Mouse (Mus musculus): ENCODE measurements around the gene Fbln2. TPM values are rescaled to one million over a fixed set of nuclear protein-coding genes. Genes with fewer than 3 reads are reported as not detected.

Gene Fbln2
- polyA plus RNA-seq, 1 experiment from 2014 or later = 34.4 TPM

DNA sequence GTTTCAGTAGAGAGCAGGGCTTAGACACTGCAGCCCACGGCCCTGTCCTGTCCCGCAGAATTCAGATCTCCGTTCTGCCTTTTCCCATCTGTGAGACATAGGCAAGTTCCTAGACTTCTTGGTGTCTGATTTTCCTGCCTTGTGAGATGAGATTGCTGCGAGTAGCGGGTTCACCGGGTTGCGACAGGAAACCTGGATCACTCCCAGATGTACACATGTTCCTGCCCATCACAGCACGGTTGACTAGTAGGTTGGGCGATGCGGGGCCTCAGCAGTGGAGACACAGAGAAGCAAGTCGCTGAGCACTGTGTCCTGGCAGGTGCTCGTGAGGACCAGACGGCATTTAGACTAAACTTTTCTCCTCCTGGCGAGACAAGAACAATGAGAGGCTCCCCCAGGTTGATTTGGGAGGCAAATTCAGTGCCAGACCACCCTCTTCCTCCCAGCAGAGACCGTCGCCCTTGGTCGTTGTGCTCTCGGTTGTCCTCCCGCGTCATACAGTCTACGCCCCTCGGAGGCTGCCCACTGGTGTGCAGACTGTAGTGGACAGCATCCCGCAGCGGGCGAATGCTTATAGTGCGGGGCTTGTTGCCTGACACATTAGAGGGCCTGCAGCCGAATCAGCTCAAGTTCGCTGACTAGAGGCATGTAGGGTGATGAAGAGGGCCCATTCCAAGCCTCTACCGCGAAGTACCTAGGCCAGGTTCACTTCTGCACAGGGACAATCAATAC is 73.7 kb downstream of the Fbln2 start:
- no peak overlapping the region; the same call in 1 of the 2 replicates for H3K27ac ChIP-seq (replicated peaks)
- no peaks in the 10 kb centered on the region for H3K9me3 ChIP-seq
- peak overlapping the region; percentile 34 for H3K4me3 ChIP-seq
- no peak; the same call in 1 of the 2 replicates for ATAC-seq (ENCODE audit: low read depth)
- peaks cover 33% of the 10 kb centered on the region for H3K4me1 ChIP-seq (replicated peaks)
- H3K4me2 ChIP-seq = peak overlapping the region; percentile 68
- peaks cover 42% of the 10 kb centered on the region for H3K27me3 ChIP-seq
- 32% methylated on average over 30 of the region's 30 CpGs for WGBS
- H3K9ac ChIP-seq = peak overlapping the region; percentile 71
- H3K36me3 ChIP-seq = no peaks in the 10 kb centered on the region

DNA sequence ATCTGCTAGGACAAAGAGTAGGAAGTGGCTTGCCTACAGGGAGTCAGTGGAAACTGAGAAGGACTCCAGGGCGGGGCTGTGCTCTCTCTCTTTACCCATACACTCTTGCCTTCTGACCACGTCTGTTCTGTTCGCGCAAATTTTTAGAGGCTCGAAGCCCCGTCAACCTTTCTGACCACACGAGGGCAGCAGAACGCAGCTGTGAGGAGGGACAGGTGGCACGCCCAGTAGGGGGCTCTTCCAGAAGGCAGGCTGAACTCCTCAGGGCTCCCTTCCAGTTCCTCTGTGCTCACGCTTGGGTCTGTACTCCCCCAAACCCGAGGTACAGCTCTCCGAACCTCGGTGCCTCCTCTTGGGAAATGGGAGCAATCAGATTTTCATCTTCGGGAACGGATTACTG is 74.4 kb downstream of the Fbln2 start:
- Histone ChIP-seq H3K4me3 (no peak overlapping the region), H3K9me3 (no peaks in the 10 kb centered on the region), H3K9ac (no peak overlapping the region), H3K4me2 (no peak overlapping the region), H3K36me3 (no peaks in the 10 kb centered on the region), H3K27me3 (peaks cover 42% of the 10 kb centered on the region), H3K4me1 (replicated peaks) (peaks cover 36% of the 10 kb centered on the region), H3K27ac (replicated peaks) (no peak overlapping the region)
- WGBS = 4% methylated on average over 15 of the region's 15 CpGs
- ATAC-seq (ENCODE audit: low read depth) = 0 out of 2 replicates have a peak, but pooled peaks have one; percentile 20

DNA sequence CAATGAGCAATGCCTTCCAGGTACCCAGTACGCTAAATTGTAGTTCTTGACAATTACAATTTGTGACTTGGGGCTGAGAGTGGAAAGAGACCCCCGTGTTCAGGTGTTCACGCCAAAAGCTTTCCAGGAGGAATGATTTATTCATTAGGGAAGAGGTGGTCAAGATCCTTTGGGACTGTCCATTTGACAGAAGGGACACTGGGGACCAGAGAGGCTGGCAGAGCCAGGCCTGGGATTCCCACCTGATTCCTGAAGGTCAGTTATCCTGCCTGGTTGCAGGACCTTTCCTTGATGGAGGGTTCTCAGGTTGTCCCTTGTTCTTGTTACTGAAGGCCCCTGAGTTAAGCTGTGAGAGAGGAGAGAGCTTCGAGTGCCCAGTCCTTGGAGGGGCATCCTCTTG is 74.9 kb downstream of the Fbln2 start:
- Histone ChIP-seq H3K36me3 (no peaks in the 10 kb centered on the region), H3K9ac (no peak overlapping the region), H3K4me2 (no peak overlapping the region), H3K9me3 (no peaks in the 10 kb centered on the region), H3K27ac (replicated peaks) (no peak overlapping the region), H3K27me3 (peaks cover 42% of the 10 kb centered on the region), H3K4me3 (no peak overlapping the region), H3K4me1 (replicated peaks) (peaks cover 36% of the 10 kb centered on the region)
- no peak for ATAC-seq (ENCODE audit: low read depth)
- WGBS = 68% methylated on average over 4 of the region's 4 CpGs

DNA sequence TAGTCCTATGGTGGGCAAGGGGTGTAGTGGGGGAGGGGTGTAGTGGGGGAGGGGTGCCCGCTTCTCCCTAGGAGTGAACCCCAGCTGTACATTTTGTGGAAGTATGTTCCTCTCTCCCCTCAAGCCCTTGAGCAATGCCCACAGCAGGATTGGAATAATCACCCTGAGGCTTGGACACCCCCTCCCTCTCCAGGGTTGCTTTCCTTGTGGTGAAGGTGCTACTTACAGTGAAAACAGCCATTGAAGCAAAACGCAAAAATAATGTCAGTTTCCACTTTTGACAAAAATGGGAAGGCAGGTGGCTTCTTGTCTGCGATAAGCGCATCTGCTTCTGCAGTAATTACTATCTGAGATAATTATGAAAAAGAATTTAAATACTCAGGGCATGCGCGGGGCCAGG is 75.4 kb downstream of the Fbln2 start:
- Histone ChIP-seq H3K4me3 (no peak overlapping the region), H3K4me1 (replicated peaks) (peaks cover 36% of the 10 kb centered on the region), H3K36me3 (no peaks in the 10 kb centered on the region), H3K27me3 (peaks cover 42% of the 10 kb centered on the region), H3K4me2 (no peak overlapping the region), H3K27ac (replicated peaks) (no peak overlapping the region), H3K9me3 (no peaks in the 10 kb centered on the region), H3K9ac (no peak overlapping the region)
- 85% methylated on average over 5 of the region's 6 CpGs for WGBS
- no peak for ATAC-seq (ENCODE audit: low read depth)

DNA sequence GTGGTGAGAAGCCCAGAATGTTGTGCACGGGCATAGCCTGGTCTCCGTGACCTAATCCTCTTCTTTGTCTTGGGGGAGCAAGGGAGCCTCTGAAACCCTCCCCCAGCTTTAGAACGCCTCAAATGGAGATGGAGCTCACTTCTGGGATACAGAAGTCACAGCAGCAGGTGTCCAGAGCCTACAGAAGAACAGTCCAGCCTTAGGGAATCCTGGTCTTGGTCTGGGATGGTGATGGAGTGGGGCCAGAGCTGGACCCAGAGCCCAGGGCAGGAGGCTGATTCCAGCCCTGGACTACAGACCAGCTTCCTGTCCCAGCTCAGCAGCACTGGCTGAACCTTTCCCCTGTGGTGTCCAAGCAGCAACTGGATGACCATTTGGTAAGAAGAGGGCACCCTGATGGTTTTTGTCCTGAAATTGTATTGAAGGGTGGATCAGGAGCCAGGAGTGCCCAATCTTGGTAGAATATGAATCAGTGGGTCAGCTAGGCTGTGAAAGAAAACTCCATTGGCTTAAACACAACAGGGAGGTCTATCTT is 76.1 kb downstream of the Fbln2 start:
- peaks cover 36% of the 10 kb centered on the region for H3K4me1 ChIP-seq (replicated peaks)
- ATAC-seq (ENCODE audit: low read depth) = no peak
- peaks cover 38% of the 10 kb centered on the region for H3K27me3 ChIP-seq
- H3K4me2 ChIP-seq = no peak overlapping the region
- no peaks in the 10 kb centered on the region for H3K36me3 ChIP-seq
- H3K9me3 ChIP-seq = no peaks in the 10 kb centered on the region
- 73% methylated on average over 3 of the region's 3 CpGs for WGBS
- H3K27ac ChIP-seq (replicated peaks) = no peak overlapping the region
- no peak overlapping the region for H3K4me3 ChIP-seq
- H3K9ac ChIP-seq = no peak overlapping the region

DNA sequence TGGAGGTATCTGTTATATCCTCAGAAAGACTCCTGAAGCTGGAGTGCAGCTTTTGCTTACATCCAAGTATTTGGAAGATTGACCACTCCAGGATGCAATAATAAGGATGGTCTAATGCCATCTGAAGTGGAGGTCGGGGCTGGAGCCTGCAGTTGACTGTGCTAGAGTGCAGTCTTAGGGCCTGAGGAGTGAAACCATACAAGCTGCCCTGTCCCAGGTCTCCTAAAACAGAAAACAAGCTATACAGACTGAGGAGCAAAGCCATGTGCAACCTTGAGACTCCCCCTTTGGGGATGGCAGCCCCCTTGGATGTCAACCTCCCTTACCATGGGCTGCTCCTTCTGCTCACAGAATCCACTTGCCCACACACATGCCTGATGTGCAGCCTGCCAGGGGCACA is 76.7 kb downstream of the Fbln2 start:
- Histone ChIP-seq H3K9ac (no peak overlapping the region), H3K27me3 (peaks cover 32% of the 10 kb centered on the region), H3K36me3 (no peaks in the 10 kb centered on the region), H3K9me3 (no peaks in the 10 kb centered on the region), H3K4me3 (no peak overlapping the region), H3K4me2 (no peak overlapping the region), H3K4me1 (replicated peaks) (peaks cover 36% of the 10 kb centered on the region), H3K27ac (replicated peaks) (no peak overlapping the region)
- WGBS = 78% methylated on average over 1 of the region's 1 CpGs
- ATAC-seq (ENCODE audit: low read depth) = no peak

DNA sequence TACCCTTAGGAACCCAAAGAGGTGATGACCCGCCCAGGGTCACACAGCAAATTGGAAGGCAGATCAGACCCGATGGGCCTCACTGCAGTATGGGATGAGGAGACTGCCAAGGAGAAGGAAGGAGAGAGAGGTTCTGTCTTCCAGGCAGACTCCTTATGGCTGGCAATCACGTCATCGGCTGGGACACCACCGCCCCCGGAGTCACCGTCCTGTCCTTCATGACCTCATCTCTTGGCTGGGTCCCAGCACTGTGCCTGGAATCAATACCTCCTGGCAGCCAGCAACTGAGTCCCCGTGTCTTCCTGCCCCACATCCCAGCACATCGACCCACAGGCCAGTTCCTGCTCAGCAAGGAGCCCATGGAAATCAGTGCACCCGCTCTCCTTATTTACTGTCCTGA is 78.7 kb downstream of the Fbln2 start:
- H3K4me3 ChIP-seq = no peak overlapping the region
- no peak overlapping the region for H3K27ac ChIP-seq (replicated peaks)
- H3K9ac ChIP-seq = no peak overlapping the region
- WGBS = 77% methylated on average over 10 of the region's 10 CpGs
- no peaks in the 10 kb centered on the region for H3K36me3 ChIP-seq
- H3K9me3 ChIP-seq = no peaks in the 10 kb centered on the region
- H3K4me1 ChIP-seq (replicated peaks) = peaks cover 17% of the 10 kb centered on the region
- no peak overlapping the region for H3K4me2 ChIP-seq
- H3K27me3 ChIP-seq = peaks cover 23% of the 10 kb centered on the region
- ATAC-seq (ENCODE audit: low read depth) = no peak

DNA sequence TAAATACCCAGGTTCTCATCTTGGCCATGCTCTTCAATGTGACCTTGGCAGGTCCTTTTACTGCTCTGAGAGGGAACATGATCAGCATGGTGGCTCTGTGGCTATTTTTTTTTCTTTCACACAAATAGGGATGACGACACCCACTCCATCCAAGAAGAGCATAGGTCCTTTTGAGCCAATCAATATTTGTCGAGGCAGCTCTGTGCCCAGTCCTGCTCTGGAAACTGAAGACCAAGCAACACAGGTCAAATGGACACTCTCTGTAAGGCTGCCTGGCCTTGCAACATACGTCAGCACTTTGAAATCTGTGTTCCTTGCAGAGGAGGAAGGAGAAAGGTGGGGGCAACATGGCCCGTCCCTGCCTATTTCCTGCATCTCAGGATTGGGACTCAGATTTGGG is 83.2 kb downstream of the Fbln2 start:
- WGBS = 85% methylated on average over 4 of the region's 4 CpGs
- no peak overlapping the region for H3K9ac ChIP-seq
- no peak overlapping the region for H3K4me3 ChIP-seq
- H3K27ac ChIP-seq (replicated peaks) = no peak overlapping the region
- no peaks in the 10 kb centered on the region for H3K27me3 ChIP-seq
- no peaks in the 10 kb centered on the region for H3K36me3 ChIP-seq
- ATAC-seq (ENCODE audit: low read depth) = no peak
- H3K4me2 ChIP-seq = no peak overlapping the region
- no peaks in the 10 kb centered on the region for H3K9me3 ChIP-seq
- H3K4me1 ChIP-seq (replicated peaks) = peaks cover 30% of the 10 kb centered on the region

DNA sequence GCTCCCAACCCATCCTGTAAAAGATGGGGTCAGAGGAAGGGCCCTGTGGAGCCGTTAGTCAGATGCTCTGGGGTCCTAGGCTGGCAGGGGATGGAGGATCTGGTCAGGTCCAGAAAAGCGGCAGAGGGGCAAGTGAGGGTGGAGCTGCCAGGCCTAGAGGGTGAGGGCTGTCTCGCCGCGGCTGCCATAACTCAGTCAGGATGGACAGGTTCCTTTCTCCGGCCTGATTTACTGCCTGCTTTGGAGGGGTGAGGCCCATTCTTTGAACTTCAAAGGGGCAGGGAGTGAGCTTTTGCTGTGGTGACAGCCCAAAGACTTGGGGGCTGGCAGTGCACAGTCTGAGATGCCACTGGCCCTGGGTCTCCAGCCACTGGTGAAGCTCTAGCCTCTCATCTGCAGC is 86.6 kb downstream of the Fbln2 start:
- Histone ChIP-seq H3K4me3 (no peak overlapping the region), H3K4me1 (replicated peaks) (peaks cover 50% of the 10 kb centered on the region), H3K9me3 (no peaks in the 10 kb centered on the region), H3K4me2 (no peak overlapping the region), H3K36me3 (no peaks in the 10 kb centered on the region), H3K27me3 (no peaks in the 10 kb centered on the region), H3K27ac (replicated peaks) (peak overlapping the region; percentile 34; the same call in 1 of the 2 replicates), H3K9ac (no peak overlapping the region)
- 1% methylated on average over 6 of the region's 6 CpGs for WGBS
- 0 out of 2 replicates have a peak, but pooled peaks have one; percentile 17 for ATAC-seq (ENCODE audit: low read depth)

DNA sequence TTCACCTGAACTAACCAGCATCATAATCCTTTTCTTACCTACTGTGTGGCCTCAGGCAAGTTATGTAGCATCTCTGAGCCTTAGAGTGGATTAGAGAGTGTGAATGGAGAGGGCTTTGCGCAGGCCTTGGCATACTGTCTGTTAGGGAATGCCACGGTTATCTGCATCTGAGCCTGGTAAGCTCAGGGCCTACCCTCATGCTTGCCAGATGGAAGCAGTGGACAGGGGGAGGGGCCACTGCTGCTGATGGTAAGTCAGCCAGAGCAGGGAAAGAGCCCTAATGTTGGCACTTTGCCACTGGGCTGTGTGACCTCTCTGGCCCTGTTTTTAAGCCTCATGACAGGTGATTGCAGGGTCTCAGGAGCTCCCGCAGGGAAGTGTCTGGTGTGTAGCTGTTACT is 87.8 kb downstream of the Fbln2 start:
- no peak overlapping the region for H3K4me2 ChIP-seq
- ATAC-seq (ENCODE audit: low read depth) = no peak
- H3K4me1 ChIP-seq (replicated peaks) = peaks cover 50% of the 10 kb centered on the region
- H3K27me3 ChIP-seq = no peaks in the 10 kb centered on the region
- H3K27ac ChIP-seq (replicated peaks) = peak overlapping the region; percentile 92; the same call in 1 of the 2 replicates
- H3K9ac ChIP-seq = no peak overlapping the region
- 43% methylated on average over 3 of the region's 3 CpGs for WGBS
- H3K36me3 ChIP-seq = no peaks in the 10 kb centered on the region
- H3K9me3 ChIP-seq = no peaks in the 10 kb centered on the region
- no peak overlapping the region for H3K4me3 ChIP-seq

DNA sequence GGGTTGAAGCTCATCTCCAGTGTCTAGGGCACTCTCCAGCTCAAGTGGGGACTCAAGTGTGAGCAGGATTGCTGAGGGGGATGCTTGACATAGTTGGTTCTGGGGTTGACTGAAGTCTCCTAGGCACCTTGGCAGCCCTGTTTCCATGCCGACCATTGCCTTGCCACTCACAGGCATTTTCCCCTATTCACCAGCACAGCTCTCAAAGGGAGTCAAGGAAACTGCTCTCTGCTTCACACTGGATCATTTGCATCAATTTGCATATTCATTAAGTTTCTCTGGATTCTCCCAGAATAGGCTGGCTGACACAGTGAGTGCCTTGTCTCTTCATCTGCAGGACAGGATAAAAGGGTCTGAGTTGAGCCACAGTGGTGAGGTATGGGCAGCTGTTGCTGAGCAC is 89.6 kb downstream of the Fbln2 start:
- no peaks in the 10 kb centered on the region for H3K27me3 ChIP-seq
- 17% methylated on average over 1 of the region's 1 CpGs for WGBS
- H3K4me2 ChIP-seq = no peak overlapping the region
- no peaks in the 10 kb centered on the region for H3K36me3 ChIP-seq
- H3K9me3 ChIP-seq = no peaks in the 10 kb centered on the region
- H3K9ac ChIP-seq = 0 out of 2 replicates have a peak overlapping the region, but pooled peaks have one; percentile 0
- H3K27ac ChIP-seq (replicated peaks) = peak overlapping the region; percentile 92
- peaks cover 50% of the 10 kb centered on the region for H3K4me1 ChIP-seq (replicated peaks)
- no peak overlapping the region for H3K4me3 ChIP-seq
- ATAC-seq (ENCODE audit: low read depth) = peak; percentile 89

DNA sequence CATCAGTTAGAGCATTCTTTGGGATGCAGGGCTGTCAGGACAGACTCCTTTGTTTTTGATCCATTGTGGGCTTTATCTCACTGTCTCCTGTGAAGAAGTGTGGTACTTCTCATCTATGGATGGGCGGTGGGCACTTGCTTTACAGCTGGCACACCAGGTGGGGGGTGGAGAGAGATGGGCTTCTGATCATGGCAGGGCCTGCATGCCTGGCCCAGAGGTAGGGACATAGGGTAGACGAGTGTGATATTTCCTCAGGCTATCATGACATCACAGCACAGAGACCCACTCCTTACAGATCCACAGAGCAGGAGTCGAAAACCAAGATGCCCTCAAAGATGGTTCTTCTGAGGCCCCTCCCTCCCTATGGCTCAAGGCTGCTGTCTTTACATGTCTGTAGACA is 90.1 kb downstream of the Fbln2 start:
- Histone ChIP-seq H3K27ac (replicated peaks) (peak overlapping the region; percentile 92), H3K27me3 (no peaks in the 10 kb centered on the region), H3K4me2 (no peak overlapping the region), H3K9ac (0 out of 2 replicates have a peak overlapping the region, but pooled peaks have one; percentile 0), H3K4me1 (replicated peaks) (peaks cover 50% of the 10 kb centered on the region), H3K4me3 (no peak overlapping the region), H3K36me3 (no peaks in the 10 kb centered on the region), H3K9me3 (no peaks in the 10 kb centered on the region)
- peak; percentile 20; the same call in 1 of the 2 replicates for ATAC-seq (ENCODE audit: low read depth)
- WGBS = 66% methylated on average over 3 of the region's 3 CpGs
